Mouse (Mus musculus) left cerebral cortex, adult 2 months (tissue): Measurements from ENCODE around the gene Sec24c. TPM values are rescaled to one million over a fixed set of nuclear protein-coding genes. Genes with fewer than 3 reads are reported as not detected.

Experiments
- DNase-seq, 2 experiments: peaks; one replicate each; pipeline ENCODE4 v3.0.0; 2021 to 2022; ENCODE audit warnings: low spot score in 2 of 2, mixed read lengths in 1 of 2; ENCODE audit errors: extremely low spot score in 1 of 2
- H3K27ac ChIP-seq: fragments of 200-600 bp; 2 replicates; pipeline ENCODE4 v1.8.1; 2022
- H3K4me3 ChIP-seq: fragments of 200-600 bp; 2 replicates; pipeline ENCODE4 v1.8.1; 2022
- CTCF ChIP-seq: fragments of 200-600 bp; IDR thresholded peaks from 2 replicates; pipeline ENCODE4 v1.8.1; 2022; ENCODE audit warnings: antibody characterized with exemption, mild to moderate bottlenecking, moderate library complexity
- intact Hi-C: fragments of 180-260 bp; cut with DNase I; formaldehyde crosslinking; loops from one replicate; pipeline ENCODE4 v1.15.1; 2025
- total RNA-seq, 2 experiments: library from RNA; stranded (reverse); gene quantifications; 2 replicates each; pipeline ENCODE4 v1.2.3; 2021

The Sec24c gene
- total RNA-seq, 2 experiments from 2014 or later: 113 to 115 TPM

GRCm38 (mm10) chr14:20641438-20641875 is 32.7 kb upstream of the Sec24c start:
- TF ChIP-seq CTCF: no peak
- Histone ChIP-seq H3K4me3 (peak overlapping the region; percentile 81), H3K27ac (peak overlapping the region; percentile 96)
- no peak for DNase-seq
- intact Hi-C loops: loop anchor here (5.0 kb wide), 1 partner anchor 64 kb away; no protein-coding TSS in a partner anchor

GRCm38 (mm10) chr14:20645547-20645946 is 28.6 kb upstream of the Sec24c start:
- intact Hi-C loops: no loop called here
- peak; percentile 9 for TF ChIP-seq CTCF
- no peak overlapping the region for H3K4me3 ChIP-seq
- H3K27ac ChIP-seq: no peak overlapping the region
- DNase-seq: no peak

GRCm38 (mm10) chr14:20646381-20646780 is 27.7 kb upstream of the Sec24c start:
- no peak for TF ChIP-seq CTCF
- DNase-seq: no peak

DNA sequence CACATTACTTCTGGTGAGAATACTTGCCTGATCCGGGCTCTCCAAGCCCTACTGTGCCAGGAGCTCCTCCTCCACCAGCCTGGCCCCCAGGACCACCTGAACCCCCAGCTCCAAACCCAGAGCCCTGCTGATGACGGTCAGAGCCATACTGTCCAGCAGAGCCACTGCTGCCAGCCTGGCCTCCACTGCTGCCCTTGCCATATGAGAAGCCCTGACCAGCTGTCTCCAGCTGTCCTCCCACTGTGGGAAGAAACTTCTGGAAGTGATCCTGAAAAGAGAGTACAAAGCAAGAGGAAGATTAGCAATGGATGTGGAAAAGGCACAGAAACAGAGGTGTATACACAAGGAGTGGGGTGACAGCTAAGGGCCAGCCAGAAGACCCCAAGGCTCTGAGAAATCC is 23.1 kb upstream of the Sec24c start:
- DNase-seq: no peak
- intact Hi-C loops: no loop called here
- no peak overlapping the region for H3K4me3 ChIP-seq
- H3K27ac ChIP-seq: no peak overlapping the region
- no peak for TF ChIP-seq CTCF

More at GRCm38 (mm10) chr14:20646381-20646780, 27.7 kb upstream of the Sec24c start:
- intact Hi-C loops: no loop called here
- H3K27ac ChIP-seq: no peak overlapping the region
- no peak overlapping the region for H3K4me3 ChIP-seq

DNA sequence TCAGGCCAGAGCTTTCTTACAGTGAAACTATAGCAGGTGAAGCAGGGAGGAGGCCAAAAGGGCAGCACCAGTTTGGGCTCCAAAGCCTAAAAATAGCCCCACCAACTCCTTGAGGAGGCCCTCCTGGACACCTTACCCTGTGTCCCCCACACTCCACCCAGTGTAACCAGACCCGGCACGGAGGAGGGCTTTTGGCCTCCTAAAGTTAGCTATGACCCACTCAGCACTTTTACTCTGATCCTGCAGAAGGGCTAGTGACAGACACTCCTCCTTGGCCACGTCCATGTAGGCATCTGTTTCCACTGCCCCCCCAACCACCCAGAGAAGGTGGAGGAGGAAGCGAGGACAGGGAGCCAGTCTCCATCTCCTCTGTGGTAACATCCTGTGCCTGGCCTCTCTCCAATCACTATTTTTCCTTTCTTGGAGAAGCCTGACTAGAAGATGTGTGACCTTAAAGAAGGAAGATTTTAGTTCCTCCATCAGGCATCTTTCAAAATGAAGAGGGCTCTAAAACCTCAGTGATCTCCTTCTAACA is 22.3 kb upstream of the Sec24c start:
- Histone ChIP-seq H3K27ac (no peak overlapping the region), H3K4me3 (no peak overlapping the region)
- intact Hi-C loops: no loop called here
- TF ChIP-seq CTCF: no peak
- DNase-seq: no peak

GRCm38 (mm10) chr14:20654690-20655421 is 19.3 kb upstream of the Sec24c start:
- intact Hi-C loops: no loop called here
- H3K4me3 ChIP-seq: no peak overlapping the region
- TF ChIP-seq CTCF: no peak
- no peak for DNase-seq
- no peak overlapping the region for H3K27ac ChIP-seq

- Histone ChIP-seq H3K27ac (no peak overlapping the region), H3K4me3 (no peak overlapping the region)
- no peak for DNase-seq
- intact Hi-C loops: no loop called here
- TF ChIP-seq CTCF: no peak
These were observed 18.4 kb upstream of the Sec24c start for GRCm38 (mm10) chr14:20655731-20656130.

DNA sequence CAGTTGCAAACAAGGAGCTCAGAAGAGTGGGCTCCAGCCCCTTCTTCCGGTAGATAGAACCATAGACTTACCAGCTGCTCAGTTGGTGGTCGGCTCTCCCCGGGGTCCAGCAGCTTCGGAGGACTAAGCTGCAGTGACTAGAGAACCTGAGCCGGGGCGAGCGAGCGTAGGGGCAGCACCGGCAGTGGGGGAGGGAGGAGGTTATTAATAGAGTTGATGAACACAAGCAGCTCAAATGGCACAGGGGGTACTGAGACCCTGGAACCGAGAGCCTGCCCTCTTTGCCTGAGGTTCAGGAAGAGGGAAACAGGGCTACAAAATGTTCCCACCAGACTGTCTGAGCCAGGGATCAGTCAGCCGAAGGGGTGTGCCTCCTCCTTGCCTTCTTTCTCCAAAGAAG is 17.7 kb upstream of the Sec24c start, which contains the start of gene Myoz1:
Gene Myoz1, minus strand, starts transcription at position 180 of the 400 bp plus-strand sequence.
- no peak within 1 kb of the TSS for H3K27ac ChIP-seq
- intact Hi-C loops: no loop called here
- TF ChIP-seq CTCF: no peak
- H3K4me3 ChIP-seq: no peak within 1 kb of the TSS
- DNase-seq: no peak

DNA sequence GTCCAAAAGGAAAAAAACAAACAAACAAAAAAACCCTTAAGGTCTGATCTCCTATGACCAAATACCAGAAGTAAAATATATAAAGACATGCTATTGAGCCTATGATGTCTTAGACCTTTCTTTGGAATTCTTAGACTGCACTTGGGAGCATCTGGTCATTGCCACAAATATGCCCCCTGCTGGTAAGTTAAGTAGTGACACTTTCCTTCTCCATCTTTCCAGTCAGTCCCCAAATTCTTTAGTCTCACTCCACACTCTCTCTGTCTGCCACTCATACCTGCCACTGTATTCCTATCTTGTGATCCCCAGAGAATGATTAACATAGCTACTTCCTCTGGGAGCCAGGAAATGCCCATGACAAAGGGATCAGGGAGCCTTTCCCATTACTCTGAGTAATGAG is 15.8 kb upstream of the Sec24c start:
- Histone ChIP-seq H3K27ac (no peak overlapping the region), H3K4me3 (no peak overlapping the region)
- intact Hi-C loops: loop anchor here (1.0 kb wide), 1 partner anchor 82 kb away; no protein-coding TSS in a partner anchor
- TF ChIP-seq CTCF: peak; percentile 84
- peak; percentile 42 to 54 for DNase-seq

GRCm38 (mm10) chr14:20658902-20659301 is 15.2 kb upstream of the Sec24c start:
- DNase-seq: no peak
- no peak for TF ChIP-seq CTCF
- Histone ChIP-seq H3K27ac (no peak overlapping the region), H3K4me3 (no peak overlapping the region)
- intact Hi-C loops: loop anchor here (1.0 kb wide), 1 partner anchor 83 kb away; no protein-coding TSS in a partner anchor

GRCm38 (mm10) chr14:20659687-20660086 is 14.4 kb upstream of the Sec24c start:
- no peak overlapping the region for H3K27ac ChIP-seq
- DNase-seq: no peak
- no peak overlapping the region for H3K4me3 ChIP-seq
- intact Hi-C loops: loop anchor here (2.0 kb wide), 1 partner anchor 259 kb away; no protein-coding TSS in a partner anchor
- TF ChIP-seq CTCF: no peak

DNA sequence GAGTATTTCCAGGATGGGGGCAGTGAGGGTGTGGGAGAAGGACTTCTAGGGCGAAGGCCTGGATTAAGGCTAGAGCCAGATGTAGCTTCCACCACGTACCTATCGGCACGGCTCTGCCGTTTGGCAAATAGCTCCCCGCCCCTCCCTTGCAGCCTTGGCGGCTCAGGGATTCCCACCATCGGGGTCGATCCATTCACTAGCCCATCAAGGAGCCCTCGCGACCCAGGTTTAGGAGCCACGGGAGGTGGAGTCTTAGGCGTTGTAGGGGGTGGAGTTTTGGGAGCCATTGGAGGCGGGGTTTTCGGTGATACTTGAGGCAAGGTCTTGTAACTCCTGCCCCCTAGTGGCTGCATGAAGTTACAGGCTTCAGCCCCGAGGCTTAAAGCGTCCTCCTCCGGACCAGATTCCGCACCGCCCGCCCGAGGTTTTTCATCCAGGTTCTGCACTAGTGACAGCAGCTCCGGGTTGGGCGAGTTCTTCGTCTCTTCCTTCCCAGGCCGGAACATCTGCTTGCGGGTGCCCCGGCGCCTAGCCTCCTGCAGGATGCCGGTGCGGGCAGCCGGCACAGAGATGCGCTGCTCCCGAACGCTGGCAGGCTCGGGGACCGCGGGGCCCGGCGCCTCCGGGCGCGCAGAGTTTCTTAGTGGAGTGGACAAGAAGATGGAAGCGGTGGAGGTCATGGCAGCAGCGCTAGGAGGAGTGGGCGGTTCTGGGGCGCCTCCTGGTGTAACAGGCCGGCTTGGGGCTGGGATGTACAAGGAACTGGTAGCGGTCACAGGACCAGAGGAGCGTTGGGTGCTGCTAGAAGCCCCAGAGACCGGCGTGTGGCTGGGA is 13.1 kb upstream of the Sec24c start:
- peak; percentile 90 to 91 for DNase-seq
- Histone ChIP-seq H3K4me3 (peak overlapping the region; percentile 92), H3K27ac (peak overlapping the region; percentile 94)
- TF ChIP-seq CTCF: peak; percentile 85
- intact Hi-C loops: loop anchor here (2.0 kb wide), 1 partner anchor 260 kb away; no protein-coding TSS in a partner anchor
